Mouse (Mus musculus) kidney, adult 2 months (tissue): ENCODE measurements around the gene Spta1. TPM values are rescaled to one million over a fixed set of nuclear protein-coding genes. Genes with fewer than 3 reads are reported as not detected.

Source experiments
- DNase-seq: peaks from one replicate; pipeline ENCODE4 v3.0.0; 2021
- H3K27ac ChIP-seq: fragments of 200-500 bp; 2 replicates; pipeline ENCODE4 v1.5.1; 2012; ENCODE audit warnings: low read depth, low read length, control low read depth, inconsistent platforms; ENCODE audit not compliant: insufficient read depth
- H3K27me3 ChIP-seq: fragments of 200-500 bp; replicated peaks from 2 replicates; pipeline ENCODE4 v1.6.1; 2012; ENCODE audit warnings: mild to moderate bottlenecking, moderate library complexity, low read length, inconsistent platforms; ENCODE audit not compliant: control insufficient read depth, insufficient read depth
- H3K36me3 ChIP-seq: fragments of 200-500 bp; 2 replicates; pipeline ENCODE4 v1.6.1; 2012; ENCODE audit warnings: mild to moderate bottlenecking, moderate library complexity, low read length, inconsistent platforms; ENCODE audit not compliant: control insufficient read depth, insufficient read depth
- H3K4me1 ChIP-seq: fragments of 200-500 bp; 2 replicates; pipeline ENCODE4 v1.6.1; 2011; ENCODE audit warnings: low read length; ENCODE audit not compliant: control insufficient read depth, insufficient read depth
- H3K4me3 ChIP-seq: fragments of 200-500 bp; 2 replicates; pipeline ENCODE4 v1.5.1; 2011; ENCODE audit warnings: mild to moderate bottlenecking, low read depth, low read length, control low read depth; ENCODE audit not compliant: insufficient read depth
- CTCF ChIP-seq: fragments of 200-500 bp; conservative IDR thresholded peaks from 2 replicates; pipeline ENCODE4 v1.5.1; 2011; ENCODE audit warnings: low read depth, mild to moderate bottlenecking, control low read depth, low read length, moderate library complexity, mixed read lengths; ENCODE audit not compliant: insufficient read depth, insufficient read length
- POLR2A ChIP-seq: fragments of 200-500 bp; IDR thresholded peaks from one replicate; pipeline ENCODE4 v1.6.1; 2011; ENCODE audit warnings: low read depth, low read length, control low read depth
- whole genome bisulfite sequencing: fragments of 180-500 bp; shearing (Covaris S2); methylation state at CpG from one replicate; pipeline ENCODE4 v1.1.7; 2018; 5-methylcytosine and 5-hydroxymethylcytosine counted together
- polyA plus RNA-seq: library from polyadenylated mRNA; depleted of rRNA; stranded (reverse); fragments of >200 nt; gene quantifications from 2 replicates; pipeline ENCODE4 v1.2.3, GENCODE M21; 2012

Gene Spta1
- polyA plus RNA-seq, 1 experiment, result 0.02 TPM

GRCm38 (mm10) chr1:174215270-174216038 lies 42.9 kb downstream of the Spta1 start:
- Histone ChIP-seq H3K4me3 (no peak overlapping the region), H3K27ac (no peak overlapping the region), H3K4me1 (no peaks in the 10 kb centered on the region), H3K27me3 (no peaks in the 10 kb centered on the region), H3K36me3 (no peaks in the 10 kb centered on the region)
- TF ChIP-seq CTCF, result no peak
- TF ChIP-seq POLR2A, result no peak
- DNase-seq, result no peak
- 22% methylated on average over 8 of the region's 8 CpGs for WGBS

- H3K27ac ChIP-seq, result no peak overlapping the region
Observed at GRCm38 (mm10) chr1:174216528-174217204, 44.1 kb downstream of the Spta1 start.

GRCm38 (mm10) chr1:174239916-174240315 lies 67.3 kb downstream of the Spta1 start:
- DNase-seq, result no peak
- TF ChIP-seq CTCF (no peak), POLR2A (no peak)
- 92% methylated on average over 4 of the region's 4 CpGs for WGBS

More at GRCm38 (mm10) chr1:174216528-174217204, 44.1 kb downstream of the Spta1 start:
- no peak overlapping the region for H3K4me3 ChIP-seq
- no peak for TF ChIP-seq POLR2A
- TF ChIP-seq CTCF, result no peak
- 86% methylated on average over 8 of the region's 8 CpGs for WGBS
- DNase-seq, result no peak
- no peaks in the 10 kb centered on the region for H3K4me1 ChIP-seq
- H3K36me3 ChIP-seq, result no peaks in the 10 kb centered on the region
- H3K27me3 ChIP-seq, result no peaks in the 10 kb centered on the region

GRCm38 (mm10) chr1:174244621-174245020 lies 72.0 kb downstream of the Spta1 start:
- TF ChIP-seq POLR2A, result no peak
- no peak for TF ChIP-seq CTCF
- no peak for DNase-seq
- whole genome bisulfite sequencing, result 66% methylated on average over 2 of the region's 2 CpGs
- Histone ChIP-seq H3K27ac (no peak overlapping the region), H3K27me3 (no peaks in the 10 kb centered on the region), H3K4me1 (no peaks in the 10 kb centered on the region), H3K4me3 (no peak overlapping the region), H3K36me3 (no peaks in the 10 kb centered on the region)

More at GRCm38 (mm10) chr1:174239916-174240315, 67.3 kb downstream of the Spta1 start:
- Histone ChIP-seq H3K27ac (no peak overlapping the region), H3K4me3 (no peak overlapping the region), H3K4me1 (no peaks in the 10 kb centered on the region), H3K27me3 (no peaks in the 10 kb centered on the region), H3K36me3 (no peaks in the 10 kb centered on the region)

- DNase-seq, result no peak
- TF ChIP-seq CTCF (no peak), POLR2A (no peak)
- Histone ChIP-seq H3K4me1 (no peaks in the 10 kb centered on the region), H3K36me3 (no peaks in the 10 kb centered on the region), H3K27me3 (no peaks in the 10 kb centered on the region), H3K4me3 (no peak overlapping the region), H3K27ac (no peak overlapping the region)
- 68% methylated on average over 1 of the region's 1 CpGs for WGBS
Observed at GRCm38 (mm10) chr1:174246080-174246479, 73.5 kb downstream of the Spta1 start.

GRCm38 (mm10) chr1:174247170-174247569 lies 74.6 kb downstream of the Spta1 start:
- WGBS, result 88% methylated on average over 6 of the region's 6 CpGs
- TF ChIP-seq CTCF (no peak), POLR2A (no peak)

GRCm38 (mm10) chr1:174250376-174250775 lies 77.8 kb downstream of the Spta1 start:
- no peak overlapping the region for H3K27ac ChIP-seq
- H3K4me3 ChIP-seq, result no peak overlapping the region
- H3K4me1 ChIP-seq, result no peaks in the 10 kb centered on the region
- H3K27me3 ChIP-seq, result no peaks in the 10 kb centered on the region
- WGBS, result 71% methylated on average over 2 of the region's 2 CpGs
- H3K36me3 ChIP-seq, result no peaks in the 10 kb centered on the region
- no peak for DNase-seq
- TF ChIP-seq POLR2A (no peak), CTCF (no peak)

More at GRCm38 (mm10) chr1:174247170-174247569, 74.6 kb downstream of the Spta1 start:
- DNase-seq, result no peak
- H3K4me3 ChIP-seq, result no peak overlapping the region
- no peak overlapping the region for H3K27ac ChIP-seq
- no peaks in the 10 kb centered on the region for H3K27me3 ChIP-seq
- H3K4me1 ChIP-seq, result no peaks in the 10 kb centered on the region
- no peaks in the 10 kb centered on the region for H3K36me3 ChIP-seq
